Mouse (Mus musculus) liver, adult 2 months (tissue): ENCODE measurements around the gene Slc12a8. TPM values are rescaled to one million over a fixed set of nuclear protein-coding genes. Genes with fewer than 3 reads are reported as not detected.

ENCODE experiments used
- DNase-seq: peaks from one replicate; pipeline ENCODE4 v3.0.0-alpha.2; 2011; ENCODE audit warnings: low read depth, low spot score; ENCODE audit errors: extremely low read depth
- H3K27ac ChIP-seq: fragments of 200-500 bp; replicated peaks from 2 replicates; pipeline ENCODE4 v1.5.1; 2012; ENCODE audit warnings: low read depth, mild to moderate bottlenecking, control low read depth, inconsistent platforms, low read length; ENCODE audit not compliant: insufficient read depth
- H3K27me3 ChIP-seq: fragments of 200-500 bp; 2 replicates; pipeline ENCODE4 v1.6.1; 2012; ENCODE audit warnings: mild to moderate bottlenecking, moderate library complexity, low read length, inconsistent platforms; ENCODE audit not compliant: control insufficient read depth, insufficient read depth
- H3K36me3 ChIP-seq: fragments of 200-500 bp; 2 replicates; pipeline ENCODE4 v1.6.1; 2012; ENCODE audit warnings: low read length, inconsistent platforms; ENCODE audit not compliant: control insufficient read depth, insufficient read depth
- H3K4me1 ChIP-seq: fragments of 200-500 bp; 2 replicates; pipeline ENCODE4 v1.6.1; 2011; ENCODE audit warnings: low read length; ENCODE audit not compliant: control insufficient read depth, insufficient read depth
- H3K4me3 ChIP-seq: fragments of 200-500 bp; 2 replicates; pipeline ENCODE4 v1.5.1; 2011; ENCODE audit warnings: low read depth, mild to moderate bottlenecking, control low read depth, low read length, moderate library complexity; ENCODE audit not compliant: insufficient read depth
- H3K79me2 ChIP-seq: fragments of 200-500 bp; 2 replicates; pipeline ENCODE4 v1.6.1; 2012; ENCODE audit warnings: inconsistent platforms, mild to moderate bottlenecking, low read length, moderate library complexity; ENCODE audit not compliant: control insufficient read depth, insufficient read depth
- H3K9ac ChIP-seq: fragments of 200-500 bp; 2 replicates; pipeline ENCODE4 v1.6.1; 2012; ENCODE audit warnings: low read depth, mild to moderate bottlenecking, control low read depth, inconsistent platforms, low read length
- CTCF ChIP-seq: fragments of 200-500 bp; IDR thresholded peaks from 2 replicates; pipeline ENCODE4 v1.5.1; 2011; ENCODE audit warnings: low read depth, low read length, control low read depth
- POLR2A ChIP-seq: fragments of 200-500 bp; IDR thresholded peaks from 2 replicates; pipeline ENCODE4 v1.6.1; 2011; ENCODE audit warnings: low read length, control low read depth; ENCODE audit not compliant: insufficient read depth; ENCODE audit errors: extremely low read depth
- WGBS: fragments of 180-500 bp; shearing (Covaris S2); methylation state at CpG from one replicate; pipeline ENCODE4 v1.1.7; 2018; 5-methylcytosine and 5-hydroxymethylcytosine counted together
- polyA plus RNA-seq: library from polyadenylated mRNA; depleted of rRNA; stranded (reverse); fragments of >200 nt; gene quantifications from 2 replicates; pipeline ENCODE4 v1.2.3, GENCODE M21; 2012
- total RNA-seq: library from RNA; depleted of rRNA; stranded (reverse); fragments of >200 nt; gene quantifications from 2 replicates; pipeline ENCODE4 v1.2.3, GENCODE M21; 2014

The Slc12a8 gene
- total and polyA plus RNA-seq, 2 experiments: 0.09 to 0.32 TPM

GRCm38 (mm10) chr16:33576271-33577189, 59.4 kb downstream of the Slc12a8 start:
- TF ChIP-seq POLR2A (no peak), CTCF (no peak)
- no peak overlapping the region for H3K27ac ChIP-seq
- no peaks in the 10 kb centered on the region for H3K27me3 ChIP-seq
- no peak for DNase-seq
- H3K9ac ChIP-seq: no peak overlapping the region
- peaks cover 4% of the 10 kb centered on the region; the same call in 1 of the 2 replicates for H3K4me1 ChIP-seq
- H3K4me3 ChIP-seq: no peak overlapping the region
- no peaks in the 10 kb centered on the region for H3K36me3 ChIP-seq
- H3K79me2 ChIP-seq: no peaks in the 10 kb centered on the region
- 80% methylated on average over 36 of the region's 36 CpGs for WGBS

- Histone ChIP-seq H3K27ac (no peak overlapping the region), H3K4me1 (peaks cover 9% of the 10 kb centered on the region), H3K27me3 (no peaks in the 10 kb centered on the region), H3K4me3 (no peak overlapping the region), H3K9ac (no peak overlapping the region), H3K79me2 (no peaks in the 10 kb centered on the region), H3K36me3 (no peaks in the 10 kb centered on the region)
- no peak for DNase-seq
- no peak for TF ChIP-seq CTCF
- no peak for TF ChIP-seq POLR2A
- WGBS: 74% methylated on average over 3 of the region's 3 CpGs
These were observed 61.3 kb downstream of the Slc12a8 start for GRCm38 (mm10) chr16:33578462-33578861.

- no peak for TF ChIP-seq POLR2A
- TF ChIP-seq CTCF: no peak
- Histone ChIP-seq H3K9ac (no peak overlapping the region), H3K36me3 (no peaks in the 10 kb centered on the region), H3K4me3 (no peak overlapping the region), H3K27ac (peak overlapping the region; percentile 69), H3K27me3 (no peaks in the 10 kb centered on the region), H3K79me2 (no peaks in the 10 kb centered on the region), H3K4me1 (peaks cover 13% of the 10 kb centered on the region)
- 88% methylated on average over 2 of the region's 2 CpGs for WGBS
- DNase-seq: no peak
These were observed 63.2 kb downstream of the Slc12a8 start for GRCm38 (mm10) chr16:33580331-33580730.

- TF ChIP-seq POLR2A: no peak
- no peak for TF ChIP-seq CTCF
- Histone ChIP-seq H3K36me3 (no peaks in the 10 kb centered on the region), H3K79me2 (no peaks in the 10 kb centered on the region), H3K27ac (peak overlapping the region; percentile 69), H3K27me3 (no peaks in the 10 kb centered on the region), H3K4me1 (peaks cover 13% of the 10 kb centered on the region), H3K9ac (no peak overlapping the region), H3K4me3 (no peak overlapping the region)
- peak; percentile 45 for DNase-seq
These were observed 63.7 kb downstream of the Slc12a8 start for GRCm38 (mm10) chr16:33580736-33581241.

- WGBS: 71% methylated on average over 4 of the region's 4 CpGs
- Histone ChIP-seq H3K4me3 (no peak overlapping the region), H3K27ac (peak overlapping the region; percentile 71), H3K4me1 (peaks cover 13% of the 10 kb centered on the region), H3K27me3 (no peaks in the 10 kb centered on the region), H3K79me2 (no peaks in the 10 kb centered on the region), H3K9ac (no peak overlapping the region), H3K36me3 (no peaks in the 10 kb centered on the region)
- TF ChIP-seq CTCF (no peak), POLR2A (no peak)
- DNase-seq: no peak
These were observed 64.6 kb downstream of the Slc12a8 start for GRCm38 (mm10) chr16:33581661-33582099.

- Histone ChIP-seq H3K27ac (peak overlapping the region; percentile 71), H3K4me1 (peaks cover 13% of the 10 kb centered on the region), H3K4me3 (no peak overlapping the region), H3K27me3 (no peaks in the 10 kb centered on the region), H3K79me2 (no peaks in the 10 kb centered on the region), H3K9ac (no peak overlapping the region), H3K36me3 (no peaks in the 10 kb centered on the region)
- DNase-seq: no peak
- TF ChIP-seq CTCF (no peak), POLR2A (no peak)
- 78% methylated on average over 8 of the region's 8 CpGs for WGBS
These were observed 65.4 kb downstream of the Slc12a8 start for GRCm38 (mm10) chr16:33582495-33582894.
